Mouse (Mus musculus) testis, adult 2 months (tissue): ENCODE measurements around the gene Tln2.

Source experiments
- CTCF ChIP-seq: fragments of 200-500 bp; IDR thresholded peaks from 2 replicates; pipeline ENCODE4 v1.5.1; 2012; ENCODE audit warnings: low read depth, mild to moderate bottlenecking, inconsistent platforms, low read length, moderate library complexity; ENCODE audit not compliant: control insufficient read depth, insufficient read depth, insufficient replicate concordance
- POLR2A ChIP-seq: fragments of 200-500 bp; IDR thresholded peaks from 2 replicates; pipeline ENCODE4 v1.6.1; 2012; ENCODE audit warnings: low read depth, mild to moderate bottlenecking, inconsistent platforms, low read length, moderate library complexity; ENCODE audit not compliant: control insufficient read depth

DNA sequence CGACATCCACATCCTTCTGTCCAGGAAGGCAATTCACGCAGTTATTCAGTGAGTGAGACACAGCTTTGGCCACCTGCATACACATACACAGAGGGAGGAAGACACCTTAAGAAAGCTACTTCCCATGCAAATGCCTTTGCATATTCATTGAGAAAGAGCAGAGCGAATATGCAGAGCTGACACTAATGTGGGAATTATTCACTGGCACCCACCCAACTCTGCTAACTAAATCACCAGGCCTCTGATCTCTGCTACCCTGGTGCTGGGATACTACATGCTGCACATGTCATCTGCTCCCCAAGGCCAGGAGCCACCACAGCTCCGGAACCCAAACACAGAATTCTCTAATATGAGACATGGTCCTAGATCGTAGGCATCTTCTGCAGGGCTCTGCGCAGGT lies 237.6 kb downstream of the Tln2 start:
- TF ChIP-seq CTCF: no peak
- TF ChIP-seq POLR2A: no peak
